8 mouse cellular contexts compared by ENCODE assay signal in the genomic region with DNA sequence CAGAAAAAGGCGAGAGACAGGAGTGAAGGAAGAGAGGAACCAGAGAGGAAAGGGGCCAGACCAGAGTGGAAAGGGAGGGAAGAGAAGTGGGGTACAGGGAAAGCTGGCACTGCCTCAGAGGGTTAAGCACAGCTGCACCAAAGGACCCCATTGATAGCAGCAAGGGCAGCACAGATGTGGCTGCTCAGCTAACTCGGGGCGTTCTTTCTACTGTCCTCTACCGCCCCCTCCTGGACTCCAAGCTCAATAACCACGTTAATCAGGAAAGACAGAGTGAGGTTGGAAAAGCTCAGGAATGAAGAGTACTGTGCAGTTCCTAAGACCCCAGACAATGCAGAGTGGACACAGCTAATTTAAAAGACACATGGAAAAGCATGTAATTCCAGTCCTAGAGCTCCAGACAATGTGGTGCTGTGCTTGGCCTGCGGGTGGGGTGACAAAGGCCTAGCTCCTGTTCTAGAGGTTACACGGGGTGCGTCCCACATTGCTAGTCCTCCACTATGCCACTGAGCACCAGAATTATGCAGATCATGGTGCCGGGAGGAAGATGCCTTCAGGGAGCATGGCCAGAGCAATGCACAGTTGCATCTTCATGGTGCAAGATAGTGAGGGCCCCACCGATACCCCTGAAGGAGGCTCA.
DNase-seq lines count a peak whose midpoint lies in the region; ATAC-seq and TF ChIP-seq lines count a peak whose summit lies in the region.

No protein-coding gene starts in this region.

- H3K27me3 ChIP-seq in spleen, adult 2 months (ENCODE audit: control insufficient read depth, insufficient read depth, low read length): no peaks in the 10 kb centered on the region
- no peaks in the 10 kb centered on the region for H3K27me3 ChIP-seq in intestine, embryonic 15.5 days (replicated peaks)
- H3K27me3 ChIP-seq in limb, embryonic 10.5 days (ENCODE audit: low read depth, poor library complexity, severe bottlenecking): peaks cover 36% of the 10 kb centered on the region
- H3K27me3 ChIP-seq in midbrain, postnatal 0 days (ENCODE audit: insufficient read depth, low read length): no peaks in the 10 kb centered on the region
- H3K27me3 ChIP-seq in stomach, postnatal 0 days (ENCODE audit: control insufficient read depth, insufficient read depth, low read length): no peaks in the 10 kb centered on the region

- TF ChIP-seq POLR2A in spleen, adult 2 months (IDR thresholded peaks at IDR 0.05; ENCODE audit: low read depth, low read length): no peak

- TF ChIP-seq EP300 in stomach, postnatal 0 days (optimal IDR thresholded peaks at IDR 0.05): no peak

- H3K9ac ChIP-seq in intestine, embryonic 15.5 days: no peak overlapping the region
- H3K9ac ChIP-seq in midbrain, postnatal 0 days (replicated peaks; ENCODE audit: low read length, poor library complexity, severe bottlenecking): no peak overlapping the region
- H3K9ac ChIP-seq in stomach, postnatal 0 days (ENCODE audit: low read length): no peak overlapping the region

- H3K36me3 ChIP-seq in spleen, adult 2 months (ENCODE audit: control insufficient read depth, insufficient read depth, low read length): no peaks in the 10 kb centered on the region
- H3K36me3 ChIP-seq in intestine, embryonic 15.5 days: no peaks in the 10 kb centered on the region
- H3K36me3 ChIP-seq in limb, embryonic 10.5 days: no peaks in the 10 kb centered on the region
- no peaks in the 10 kb centered on the region for H3K36me3 ChIP-seq in midbrain, postnatal 0 days (ENCODE audit: insufficient read depth, low read length)
- H3K36me3 ChIP-seq in stomach, postnatal 0 days (ENCODE audit: control insufficient read depth, insufficient read depth, low read length): no peaks in the 10 kb centered on the region

- TF ChIP-seq CTCF in spleen, adult 2 months (IDR thresholded peaks at IDR 0.05; ENCODE audit: extremely low read depth, insufficient read depth, insufficient read length, insufficient replicate concordance): peak; percentile 26; the same call in 1 of the 2 replicates
- peak; percentile 95 for TF ChIP-seq CTCF in midbrain, postnatal 0 days (IDR thresholded peaks at IDR 0.05)
- peak; percentile 91 for TF ChIP-seq CTCF in stomach, postnatal 0 days (IDR thresholded peaks at IDR 0.05; ENCODE audit: low read depth)

- no peak overlapping the region for H3K27ac ChIP-seq in spleen, adult 2 months (ENCODE audit: insufficient read depth, low read length)
- H3K27ac ChIP-seq in intestine, embryonic 15.5 days: no peak overlapping the region
- H3K27ac ChIP-seq in limb, embryonic 10.5 days: no peak overlapping the region
- H3K27ac ChIP-seq in midbrain, postnatal 0 days (ENCODE audit: low read depth, low read length): no peak overlapping the region
- H3K27ac ChIP-seq in stomach, postnatal 0 days (replicated peaks): no peak overlapping the region

- no peak overlapping the region for H3K4me3 ChIP-seq in spleen, adult 2 months (ENCODE audit: extremely low read depth, insufficient read depth, insufficient read length)
- no peak overlapping the region for H3K4me3 ChIP-seq in intestine, embryonic 15.5 days (replicated peaks)
- no peak overlapping the region for H3K4me3 ChIP-seq in limb, embryonic 10.5 days
- no peak overlapping the region for H3K4me3 ChIP-seq in midbrain, postnatal 0 days (ENCODE audit: low read depth, low read length)
- H3K4me3 ChIP-seq in stomach, postnatal 0 days (ENCODE audit: low read depth, low read length): no peak overlapping the region

- no peak for DNase-seq in spleen, adult 2 months (ENCODE audit: low read depth in 1 of 2, low spot score in 2 of 2)
- DNase-seq in spleen, postnatal 36 days (ENCODE audit: low spot score in 2 of 2): no peak
- DNase-seq in cerebellum, adult 9-11 months: peak; percentile 47
- DNase-seq in forelimb bud, embryonic 11.5 days (ENCODE audit: low read depth, low spot score): peak; percentile 74
- peak; percentile 79 for DNase-seq in limb, embryonic 10.5 days (ENCODE audit: low spot score)
- DNase-seq in midbrain, postnatal 0 days (ENCODE audit: low spot score): peak; percentile 84
- peak; percentile 59 for DNase-seq in stomach, postnatal 0 days (ENCODE audit: low spot score)

- WGBS in spleen, adult 2 months: 55% methylated on average over 10 of the region's 10 CpGs
- 46% methylated on average over 10 of the region's 10 CpGs for WGBS in intestine, embryonic 15.5 days
- WGBS in limb, embryonic 10.5 days: 43% methylated on average over 10 of the region's 10 CpGs
- 44% methylated on average over 10 of the region's 10 CpGs for WGBS in midbrain, postnatal 0 days
- WGBS in stomach, postnatal 0 days: 47% methylated on average over 10 of the region's 10 CpGs

- H3K9me3 ChIP-seq in intestine, embryonic 15.5 days: no peaks in the 10 kb centered on the region
- H3K9me3 ChIP-seq in limb, embryonic 10.5 days (replicated peaks): no peaks in the 10 kb centered on the region
- H3K9me3 ChIP-seq in midbrain, postnatal 0 days (ENCODE audit: low read length): no peaks in the 10 kb centered on the region
- no peaks in the 10 kb centered on the region for H3K9me3 ChIP-seq in stomach, postnatal 0 days (ENCODE audit: control insufficient read depth, low read length)

- ATAC-seq in intestine, embryonic 15.5 days: peak; percentile 51; the same call in 1 of the 2 replicates
- ATAC-seq in midbrain, postnatal 0 days (ENCODE audit: low FRiP score): peak; percentile 77
- ATAC-seq in stomach, postnatal 0 days (ENCODE audit: low FRiP score, low TSS enrichment): peak; percentile 45; the same call in 1 of the 2 replicates

- H3K4me1 ChIP-seq in spleen, adult 2 months (ENCODE audit: control insufficient read depth, insufficient read depth, insufficient read length): no peaks in the 10 kb centered on the region
- H3K4me1 ChIP-seq in intestine, embryonic 15.5 days (replicated peaks): no peaks in the 10 kb centered on the region
- H3K4me1 ChIP-seq in limb, embryonic 10.5 days: peaks cover 5% of the 10 kb centered on the region
- H3K4me1 ChIP-seq in midbrain, postnatal 0 days (ENCODE audit: insufficient read depth, low read length): no peaks in the 10 kb centered on the region
- no peaks in the 10 kb centered on the region for H3K4me1 ChIP-seq in stomach, postnatal 0 days (replicated peaks; ENCODE audit: control insufficient read depth, insufficient read depth)

- H3K4me2 ChIP-seq in intestine, embryonic 15.5 days (replicated peaks): no peak overlapping the region
- H3K4me2 ChIP-seq in midbrain, postnatal 0 days (ENCODE audit: low read depth, low read length, poor library complexity, severe bottlenecking): no peak overlapping the region
- H3K4me2 ChIP-seq in stomach, postnatal 0 days (replicated peaks; ENCODE audit: low read depth): no peak overlapping the region

Comparison
In these comparisons a context has a peak if more than half of its experiments do, and no peak if none do; other contexts are left out.
1. DNase-seq: peak in cerebellum, adult 9-11 months (single experiment), forelimb bud, embryonic 11.5 days (single experiment), limb, embryonic 10.5 days (single experiment), midbrain, postnatal 0 days (single experiment) and stomach, postnatal 0 days (single experiment); none in spleen, adult 2 months (0 of 2) and spleen, postnatal 36 days (0 of 2).
2. CTCF ChIP-seq: peak in every context shown above with its lines; median percentile 95 in midbrain, postnatal 0 days; 91 in stomach, postnatal 0 days; 26 in spleen, adult 2 months.
3. Peak in every context shown above with its lines, with median percentiles within 50 percentile points of each other: ATAC-seq.